Mouse (Mus musculus) testis, postnatal 10 days (tissue): ENCODE data around the gene Usp39.

Experiments
- DNase-seq: peaks from one replicate; pipeline ENCODE4 v3.0.0; 2021; ENCODE audit warnings: low spot score

Gene Usp39

GRCm38 (mm10) chr6:72352636-72353405 is 7.8 kb upstream of the Usp39 start:
- no peak for DNase-seq

DNA sequence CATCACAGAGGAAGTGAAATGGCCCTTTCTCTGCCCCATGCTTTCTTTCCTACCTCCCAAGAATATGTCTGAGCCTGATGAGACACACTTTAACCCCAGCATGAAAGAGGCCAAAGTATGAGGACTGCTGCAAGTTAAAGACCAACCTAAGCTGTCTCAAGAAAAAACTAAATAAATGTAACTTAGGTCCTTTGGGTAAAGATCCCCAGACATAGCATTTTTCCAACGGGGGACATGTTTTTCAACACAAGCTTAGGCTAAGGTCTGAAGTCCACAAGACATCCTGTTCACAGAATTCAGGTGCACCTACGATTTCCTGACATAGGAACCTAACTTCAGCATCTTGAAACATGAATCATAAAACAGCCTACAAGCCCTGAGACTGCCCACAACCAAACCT is 5.2 kb upstream of the Usp39 start:
- DNase-seq: no peak

DNA sequence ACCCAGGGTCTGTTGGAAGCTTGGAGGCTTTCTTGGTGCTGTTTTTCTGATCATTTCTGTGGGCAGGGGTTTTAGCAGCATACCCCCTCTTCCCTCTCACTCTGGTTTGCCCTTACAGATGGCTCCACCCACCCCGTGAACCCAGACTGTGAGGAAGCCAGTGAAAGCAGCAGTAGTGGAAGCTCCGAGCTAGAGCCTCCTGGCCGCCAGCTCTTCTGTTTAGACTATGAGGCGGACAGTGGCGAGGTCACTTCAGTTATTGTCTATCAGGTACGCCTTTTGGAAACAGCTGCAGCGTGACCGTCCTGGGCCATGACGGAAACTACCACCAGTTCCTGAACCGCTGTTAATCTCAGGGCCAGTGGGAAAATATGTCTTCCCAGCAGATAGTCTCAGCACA is 3.4 kb upstream of the Usp39 start:
- DNase-seq: no peak

- DNase-seq: peak; percentile 80
These were observed 2.4 kb upstream of the Usp39 start, which contains the start of gene 0610030E20Rik for GRCm38 (mm10) chr6:72347166-72347941. Gene 0610030E20Rik, plus strand, starts transcription at chr6:72347317.

- no peak for DNase-seq
These were observed 1.3 kb upstream of the Usp39 start for GRCm38 (mm10) chr6:72346261-72346660.

GRCm38 (mm10) chr6:72345633-72346032 is 649 bp upstream of the Usp39 start:
- no peak for DNase-seq

DNA sequence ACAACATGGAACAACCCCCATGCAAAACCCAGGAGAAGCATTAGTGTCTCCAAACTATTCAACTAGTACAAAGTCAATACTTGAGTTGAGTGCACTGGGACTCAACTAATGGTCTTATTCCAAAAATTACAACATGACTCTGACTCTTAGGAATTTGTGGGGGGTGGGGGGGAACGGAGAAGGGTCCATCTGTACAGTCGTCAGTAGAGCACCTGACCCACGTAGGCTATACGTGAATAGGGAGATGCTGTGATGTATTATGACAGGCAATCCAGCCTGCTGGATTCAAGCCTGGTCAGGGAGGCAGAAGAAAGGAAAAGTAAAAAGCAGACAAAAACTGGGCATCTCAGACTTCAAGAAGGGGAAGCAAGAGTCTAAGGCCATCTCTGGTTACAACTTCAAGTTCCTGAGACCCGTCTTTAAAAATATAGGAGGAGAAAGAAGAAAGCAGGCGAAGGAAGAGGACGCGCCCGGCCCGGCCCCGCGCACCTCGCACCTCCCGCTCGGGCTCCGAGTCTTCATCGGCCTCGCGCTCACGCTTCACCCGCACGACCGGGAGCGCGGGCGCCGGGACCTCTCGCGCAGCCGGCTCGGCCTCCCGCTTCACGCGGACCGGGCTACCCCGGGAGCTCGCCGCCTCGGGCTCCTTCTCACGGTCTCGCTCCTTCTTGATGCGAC is 449 bp downstream of the Usp39 start:
- DNase-seq: no peak

GRCm38 (mm10) chr6:72340481-72340880 is 4.5 kb downstream of the Usp39 start:
- no peak for DNase-seq

- DNase-seq: no peak
These were observed 11.9 kb downstream of the Usp39 start for GRCm38 (mm10) chr6:72333111-72333510.

GRCm38 (mm10) chr6:72330133-72330532 is 14.9 kb downstream of the Usp39 start:
- no peak for DNase-seq

- no peak for DNase-seq
These were observed 16.0 kb downstream of the Usp39 start for GRCm38 (mm10) chr6:72329019-72329418.

GRCm38 (mm10) chr6:72326274-72326673 is 18.7 kb downstream of the Usp39 start:
- peak; percentile 56 for DNase-seq

GRCm38 (mm10) chr6:72323786-72324508 is 21.0 kb downstream of the Usp39 start:
- DNase-seq: no peak

- DNase-seq: no peak
These were observed 22.0 kb downstream of the Usp39 start for GRCm38 (mm10) chr6:72322936-72323335.

DNA sequence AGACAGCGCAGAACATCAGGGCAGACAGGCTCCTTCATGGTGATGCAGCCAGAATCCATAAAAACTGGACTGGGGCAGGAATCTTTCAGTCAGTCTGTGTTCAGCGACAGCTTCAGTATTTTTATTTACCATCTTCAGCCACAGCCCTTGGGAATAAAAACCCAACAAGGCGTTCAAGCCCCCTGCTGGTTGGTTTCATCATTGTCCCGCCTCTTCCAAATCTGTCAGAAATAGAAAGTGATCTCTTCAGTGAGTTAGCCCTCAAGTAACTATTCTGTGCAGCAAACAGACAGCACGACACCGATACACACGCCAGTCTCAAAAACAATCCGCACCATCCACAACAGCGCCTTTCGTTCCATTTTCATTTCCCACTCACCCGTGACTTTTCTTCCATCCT is 26.0 kb downstream of the Usp39 start:
- peak; percentile 68 for DNase-seq

DNA sequence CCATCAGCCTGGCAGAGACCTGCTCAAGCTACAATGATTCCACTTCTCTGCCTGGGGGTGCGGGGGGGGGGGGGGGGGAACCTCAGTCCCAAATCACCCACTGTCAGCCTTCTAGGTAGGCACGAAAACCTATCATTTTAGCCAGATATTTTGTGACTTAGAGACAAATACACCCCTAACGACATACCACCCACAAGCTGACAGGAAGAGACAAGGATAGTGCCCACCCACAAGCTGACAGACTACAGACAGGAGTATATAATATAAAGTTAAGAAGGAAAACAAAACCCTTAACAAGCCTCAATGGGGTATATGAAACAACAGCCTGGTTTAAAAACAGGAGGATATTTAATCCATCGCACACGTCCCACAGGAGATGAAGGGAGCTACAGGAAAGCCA is 26.5 kb downstream of the Usp39 start:
- no peak for DNase-seq

- no peak for DNase-seq
These were observed 28.9 kb downstream of the Usp39 start for GRCm38 (mm10) chr6:72316044-72316443.

GRCm38 (mm10) chr6:72315384-72315783 is 29.6 kb downstream of the Usp39 start:
- no peak for DNase-seq

GRCm38 (mm10) chr6:72313124-72313867 is 31.7 kb downstream of the Usp39 start:
- DNase-seq: no peak

DNA sequence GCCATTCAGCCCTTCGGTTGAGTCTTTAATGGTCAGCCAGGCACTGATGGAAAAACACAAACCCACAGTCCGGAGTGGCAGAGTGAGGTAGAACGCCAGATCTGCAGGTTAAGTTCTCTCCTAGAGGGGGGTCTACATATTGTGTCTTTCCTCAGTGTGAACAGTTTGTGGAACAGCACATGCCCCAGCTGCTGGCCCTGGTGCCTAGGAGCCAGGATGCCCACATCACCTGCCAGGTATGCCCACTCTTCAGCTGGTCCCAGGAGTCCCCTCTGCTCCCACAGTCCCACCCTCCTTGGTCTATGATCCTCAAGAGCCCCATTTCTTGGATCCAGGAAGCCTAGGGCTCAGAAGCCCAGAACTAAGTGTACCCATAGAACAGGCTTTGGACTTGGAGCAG is 32.8 kb downstream of the Usp39 start:
- DNase-seq: no peak

- no peak for DNase-seq
These were observed 41.5 kb downstream of the Usp39 start for GRCm38 (mm10) chr6:72303510-72303909.
